10 mouse cellular contexts compared by ENCODE assay signal in the genomic region with DNA sequence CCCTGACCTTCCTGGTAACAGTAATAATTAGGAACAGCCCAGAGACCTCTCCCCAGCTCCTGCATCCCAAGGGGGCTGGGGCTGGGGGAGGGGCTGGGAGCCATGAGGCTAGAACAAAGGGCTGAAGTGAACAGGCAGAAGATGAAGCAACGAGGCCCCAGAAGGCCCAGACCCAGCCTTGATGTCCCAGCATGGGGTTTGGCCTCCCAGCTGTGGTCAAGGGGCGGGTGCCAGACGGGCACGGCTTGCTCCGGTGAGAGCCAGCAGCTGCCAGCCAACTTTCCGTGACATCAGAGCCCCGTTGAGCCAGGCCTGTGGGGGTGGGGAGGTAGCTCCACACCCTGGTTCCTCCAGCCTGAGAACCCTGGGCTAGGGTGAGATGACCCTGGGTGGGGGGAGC. TPM values are rescaled to one million over a fixed set of nuclear protein-coding genes. Genes with fewer than 3 reads are reported as not detected.
DNase-seq lines count a peak whose midpoint lies in the region; ATAC-seq and TF ChIP-seq lines count a peak whose summit lies in the region.
"Had no signal": no experiment of that assay in that cellular context is flagged by ENCODE, and none has a peak within 500 bp of the region (broad histone marks: within the 10 kb centered on the region; RNA-seq: fewer than 3 reads in every experiment).

No protein-coding gene starts in this region.

- no peaks in the 10 kb centered on the region for H3K36me3 ChIP-seq in hindbrain, embryonic 10.5 days
- no peaks in the 10 kb centered on the region for H3K36me3 ChIP-seq in hindbrain, embryonic 13.5 days
- H3K36me3 ChIP-seq in heart, adult 2 months (ENCODE audit: control insufficient read depth, insufficient read depth, low read length): no peaks in the 10 kb centered on the region
- no peaks in the 10 kb centered on the region for H3K36me3 ChIP-seq in limb, embryonic 11.5 days (ENCODE audit: control insufficient read depth, insufficient read depth, low read length)
- H3K36me3 ChIP-seq: midbrain, embryonic 12.5 days; stomach, embryonic 15.5 days had no signal

- H3K79me2 ChIP-seq in heart, adult 2 months (replicated peaks; ENCODE audit: control insufficient read depth, insufficient read depth, low read length): no peaks in the 10 kb centered on the region

- no peak for TF ChIP-seq POLR2A in heart, adult 2 months (IDR thresholded peaks at IDR 0.05; ENCODE audit: insufficient read depth, low read depth, low read length)

- no peaks in the 10 kb centered on the region for H3K9me3 ChIP-seq in hindbrain, embryonic 10.5 days
- H3K9me3 ChIP-seq in hindbrain, embryonic 13.5 days: no peaks in the 10 kb centered on the region
- no peaks in the 10 kb centered on the region for H3K9me3 ChIP-seq in limb, embryonic 11.5 days (ENCODE audit: control insufficient read depth, low read length)
- H3K9me3 ChIP-seq: midbrain, embryonic 12.5 days; stomach, embryonic 15.5 days had no signal

- DNase-seq in hindbrain, embryonic 10.5 days (ENCODE audit: low spot score): peak; percentile 34
- DNase-seq in adrenal gland, adult (ENCODE audit: inconsistent age in 2 of 2, low spot score in 1 of 2): peak; percentile 39 to 84
- DNase-seq in heart, adult 2 months: peak; percentile 79 to 85
- peak; percentile 65 for DNase-seq in limb, embryonic 11.5 days (ENCODE audit: low spot score)
- DNase-seq in testis, postnatal 14 days (ENCODE audit: low spot score): no peak
- DNase-seq in natural killer cell, adult 2 months (ENCODE audit: low spot score in 2 of 2): no peak

- H3K4me3 ChIP-seq in hindbrain, embryonic 10.5 days: no peak overlapping the region
- H3K4me3 ChIP-seq in hindbrain, embryonic 13.5 days: no peak overlapping the region
- H3K4me3 ChIP-seq in heart, adult 2 months: no peak overlapping the region
- H3K4me3 ChIP-seq in limb, embryonic 11.5 days (ENCODE audit: low read depth, low read length): no peak overlapping the region
- H3K4me3 ChIP-seq: midbrain, embryonic 12.5 days; stomach, embryonic 15.5 days had no signal

- peaks cover 28% of the 10 kb centered on the region for H3K4me1 ChIP-seq in hindbrain, embryonic 10.5 days (replicated peaks)
- peaks cover 6% of the 10 kb centered on the region; the same call in 1 of the 2 replicates for H3K4me1 ChIP-seq in hindbrain, embryonic 13.5 days (replicated peaks)
- no peaks in the 10 kb centered on the region for H3K4me1 ChIP-seq in heart, adult 2 months (ENCODE audit: control insufficient read depth, insufficient read depth, low read length)
- peaks cover 11% of the 10 kb centered on the region for H3K4me1 ChIP-seq in limb, embryonic 11.5 days (ENCODE audit: control insufficient read depth, insufficient read depth, low read length)
- H3K4me1 ChIP-seq: stomach, embryonic 15.5 days had no signal

- peak overlapping the region; percentile 87 for H3K27ac ChIP-seq in hindbrain, embryonic 10.5 days
- H3K27ac ChIP-seq in hindbrain, embryonic 13.5 days: no peak overlapping the region
- peak overlapping the region; percentile 55 for H3K27ac ChIP-seq in heart, adult 2 months
- H3K27ac ChIP-seq in limb, embryonic 11.5 days (replicated peaks; ENCODE audit: low read depth, low read length): 0 out of 2 replicates have a peak overlapping the region, but pooled peaks have one; percentile 59
- H3K27ac ChIP-seq: midbrain, embryonic 12.5 days; stomach, embryonic 15.5 days had no signal

- no peak overlapping the region for H3K4me2 ChIP-seq in hindbrain, embryonic 13.5 days
- no peak overlapping the region for H3K4me2 ChIP-seq in limb, embryonic 11.5 days (ENCODE audit: low read depth, severe bottlenecking)
- H3K4me2 ChIP-seq: midbrain, embryonic 12.5 days; stomach, embryonic 15.5 days had no signal

- no peak overlapping the region for H3K9ac ChIP-seq in hindbrain, embryonic 13.5 days
- no peak overlapping the region for H3K9ac ChIP-seq in heart, adult 2 months (ENCODE audit: low read depth, low read length)
- H3K9ac ChIP-seq in limb, embryonic 11.5 days (ENCODE audit: low read length): peak overlapping the region; percentile 50
- H3K9ac ChIP-seq: midbrain, embryonic 12.5 days; stomach, embryonic 15.5 days had no signal

- TF ChIP-seq EP300 in heart, adult 2 months (IDR thresholded peaks at IDR 0.05; ENCODE audit: insufficient read depth, low read depth, low read length): peak; percentile 73; the same call in 1 of the 2 replicates

- TF ChIP-seq CTCF in heart, adult 2 months (IDR thresholded peaks at IDR 0.05): no peak

- no peak for ATAC-seq in hindbrain, embryonic 13.5 days (ENCODE audit: low FRiP score)
- peak; percentile 49; the same call in 1 of the 2 replicates for ATAC-seq in limb, embryonic 11.5 days (ENCODE audit: insufficient number of reproducible peaks, low FRiP score, low TSS enrichment, low read depth)
- no peak for ATAC-seq in monocyte, adult 5-6 weeks (replicated peaks; ENCODE audit: insufficient number of reproducible peaks, low FRiP score, low TSS enrichment, poor library complexity, severe bottlenecking)

- intact Hi-C loops in heart, adult 2 months (cut with DNase I): no loop called here

- WGBS in hindbrain, embryonic 10.5 days: 42% methylated on average over 7 of the region's 7 CpGs
- 41% methylated on average over 7 of the region's 7 CpGs for whole genome bisulfite sequencing in hindbrain, embryonic 13.5 days
- 35% methylated on average over 7 of the region's 7 CpGs for WGBS in heart, adult 2 months
- 25% methylated on average over 7 of the region's 7 CpGs for WGBS in limb, embryonic 11.5 days

- no peaks in the 10 kb centered on the region for H3K27me3 ChIP-seq in hindbrain, embryonic 10.5 days (ENCODE audit: insufficient read depth, poor library complexity, severe bottlenecking)
- H3K27me3 ChIP-seq in hindbrain, embryonic 13.5 days: no peaks in the 10 kb centered on the region
- H3K27me3 ChIP-seq in heart, adult 2 months (ENCODE audit: control insufficient read depth, insufficient read depth, low read length): no peaks in the 10 kb centered on the region
- H3K27me3 ChIP-seq in limb, embryonic 11.5 days (ENCODE audit: control insufficient read depth, insufficient read depth, low read length): no peaks in the 10 kb centered on the region
- H3K27me3 ChIP-seq: midbrain, embryonic 12.5 days; stomach, embryonic 15.5 days had no signal

RNA-seq across cellular contexts. Expression of gene Gm10803, which starts 7.3 kb away (rescaled TPM):
- polyA plus RNA-seq in hindbrain, embryonic 10.5 days (2016; fragmentation: Nextera tagmentation; extraction: Ambion mirVana): not detected in 2 replicates
- polyA plus RNA-seq in hindbrain, embryonic 13.5 days (2015; fragmentation: Nextera tagmentation; extraction: Ambion mirVana): not detected in 2 replicates
- total RNA-seq in heart, adult 2 months (2021): not detected
- not detected in 2 replicates for polyA plus RNA-seq in heart, adult 2 months (2012; rRNA removed)
- not detected in 2 replicates for polyA plus RNA-seq in limb, embryonic 11.5 days (2014; fragmentation: Nextera tagmentation; extraction: Ambion mirVana)
- total RNA-seq in monocyte, adult 5-6 weeks (2017): not detected in 3 replicates
- polyA plus RNA-seq: midbrain, embryonic 12.5 days; stomach, embryonic 15.5 days had no signal

Comparison
In these comparisons a context has a peak if more than half of its experiments do, and no peak if none do; other contexts are left out.
1. DNase-seq: peak in hindbrain, embryonic 10.5 days (single experiment), adrenal gland, adult (2 of 2), heart, adult 2 months (2 of 2) and limb, embryonic 11.5 days (single experiment); none in testis, postnatal 14 days (single experiment) and natural killer cell, adult 2 months (0 of 2).